Mouse (Mus musculus): ENCODE data around the gene Tmppe.
"Not testable (repeated sequence)": the region's sequence is repeated elsewhere in the genome, so short reads cannot be mapped to it uniquely, and the experiment has no call there.

The Tmppe gene

DNA sequence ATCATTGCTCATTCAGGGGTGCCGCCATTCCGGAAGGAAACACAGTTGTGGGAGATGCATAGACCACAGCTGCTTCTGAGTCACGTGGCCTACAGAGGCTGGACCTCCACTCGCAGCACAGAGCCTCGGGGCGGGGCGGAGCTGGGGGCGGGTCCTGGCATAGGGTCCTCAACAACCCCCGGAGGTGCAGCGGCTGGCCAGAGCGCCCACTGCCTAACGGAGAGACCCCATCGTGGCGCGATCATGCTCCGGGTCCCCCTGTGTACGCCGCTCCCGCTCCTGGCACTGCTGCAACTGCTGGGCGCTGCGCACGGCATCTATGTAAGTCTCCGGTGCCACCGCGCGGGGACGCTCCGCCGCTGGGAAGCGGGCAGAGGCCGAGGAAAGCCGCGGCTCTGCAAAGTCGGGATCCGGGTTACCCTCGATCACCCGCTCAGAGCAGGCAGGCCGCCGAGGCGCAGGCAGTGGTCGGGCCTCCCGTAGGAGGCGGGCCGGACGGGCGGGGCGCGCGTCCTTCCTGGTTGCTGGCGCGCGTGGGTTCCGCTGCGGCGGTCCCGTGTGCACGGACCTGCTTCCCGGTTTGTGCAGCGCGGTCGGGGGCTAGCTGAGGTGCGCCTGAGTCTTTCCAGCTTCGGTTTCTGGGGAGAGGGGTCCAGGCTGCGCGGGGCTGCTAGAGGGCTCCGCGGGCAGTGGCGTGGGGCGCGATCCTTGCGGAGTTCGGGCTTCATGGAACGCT lies at the start of gene Tmppe, which contains the start of gene Glb1:
Gene Tmppe, plus strand, starts transcription at position 157 of the 736 bp plus-strand sequence.
Gene Glb1, plus strand, starts transcription at position 128 of the 736 bp plus-strand sequence.
- DNase-seq = peak; percentile 77

DNA sequence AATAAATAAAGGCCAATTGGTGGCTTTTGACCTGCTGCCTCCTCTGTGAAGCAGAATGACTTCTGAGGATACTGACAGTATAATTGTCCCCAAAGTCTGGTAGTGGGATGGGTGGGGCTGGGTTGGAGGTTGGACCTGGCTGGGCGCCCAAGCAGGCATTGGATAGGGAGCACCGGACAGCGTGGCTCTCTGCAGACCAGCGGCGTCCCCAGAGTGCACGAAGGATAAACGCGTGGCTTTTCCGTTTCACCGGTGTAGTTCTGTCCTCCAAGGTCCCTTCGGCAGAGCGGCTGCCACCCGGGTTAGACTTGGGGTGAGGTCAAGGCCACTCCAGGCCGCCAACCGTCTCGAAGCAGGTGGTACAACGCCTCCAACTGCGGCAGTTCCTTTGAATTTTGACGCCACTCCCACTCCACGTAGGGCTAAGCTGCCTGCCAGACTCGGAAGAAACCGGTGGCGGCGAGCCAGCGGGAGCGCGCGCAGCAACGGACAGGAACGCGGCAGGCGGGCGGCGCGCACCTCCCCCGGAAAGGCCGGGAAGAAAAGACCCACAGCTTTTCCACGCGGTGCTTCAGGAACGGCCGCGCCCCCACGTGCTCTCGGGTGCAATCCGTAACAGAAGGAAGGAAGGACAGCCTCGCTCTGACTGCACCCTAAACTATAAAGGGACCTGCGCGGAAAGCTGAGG lies 33.0 kb upstream of the Tmppe start:
- DNase-seq = peak in 1 of 2 experiments; percentile 34

DNA sequence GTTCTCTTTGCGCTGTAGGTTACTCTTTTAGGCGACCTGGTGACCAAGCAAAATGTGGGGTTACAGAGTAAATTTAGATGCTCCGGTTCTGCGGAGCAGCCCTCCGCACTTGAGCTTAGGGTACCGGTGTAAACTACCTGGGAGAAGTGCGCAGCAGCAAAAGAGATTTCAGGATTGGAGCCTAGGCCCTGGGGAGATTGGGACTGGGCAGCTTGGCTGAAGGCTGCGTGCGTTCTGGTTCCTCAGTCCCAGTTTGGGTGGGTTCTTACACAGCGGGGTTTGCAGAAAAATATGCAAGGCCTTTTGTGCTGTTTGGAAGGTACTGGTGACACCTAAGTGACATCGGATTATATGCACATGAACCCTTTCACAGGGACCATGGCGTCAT lies 32.4 kb upstream of the Tmppe start:
- no peak for DNase-seq

DNA sequence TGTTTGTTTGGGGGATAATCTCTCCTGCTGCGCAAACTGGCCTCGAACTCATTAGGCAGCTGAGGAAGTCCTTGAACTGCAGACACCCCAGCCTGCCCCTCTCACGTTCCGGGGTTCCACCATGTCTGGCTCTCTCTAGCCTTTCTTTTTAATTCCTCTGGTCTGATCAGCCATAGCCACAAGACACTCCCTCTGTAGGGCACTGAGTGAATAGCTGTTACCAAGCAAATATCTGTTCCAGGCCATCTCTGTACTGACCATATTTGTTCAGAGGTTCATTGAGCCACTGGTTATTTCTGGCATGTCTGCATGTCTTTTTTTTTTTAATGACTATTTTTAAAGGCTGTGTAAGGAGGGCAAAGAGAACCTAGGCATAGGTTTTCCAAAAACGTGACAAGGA lies 31.5 kb upstream of the Tmppe start:
- DNase-seq = not testable (repeated sequence)

DNA sequence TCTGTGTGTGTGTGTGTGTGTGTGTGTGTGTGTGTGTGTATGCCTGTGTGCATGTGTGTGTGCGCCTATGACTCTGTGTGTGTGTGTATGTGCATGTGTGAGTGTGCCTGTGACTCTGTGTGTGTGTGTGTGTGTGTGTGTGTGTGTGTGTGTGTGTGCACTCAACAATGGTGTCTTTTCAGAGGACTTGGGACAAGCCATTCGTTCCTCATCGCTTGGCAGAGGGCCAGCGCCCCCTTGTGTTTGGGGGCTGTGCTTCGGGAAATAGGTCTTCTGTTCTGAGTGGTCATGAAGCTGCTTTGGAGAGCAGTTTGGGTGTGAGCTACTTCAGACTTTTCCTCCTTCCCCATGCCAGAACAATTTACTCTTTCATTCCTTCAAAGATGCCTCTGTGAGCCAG lies 29.2 kb upstream of the Tmppe start:
- DNase-seq = not testable (repeated sequence)

DNA sequence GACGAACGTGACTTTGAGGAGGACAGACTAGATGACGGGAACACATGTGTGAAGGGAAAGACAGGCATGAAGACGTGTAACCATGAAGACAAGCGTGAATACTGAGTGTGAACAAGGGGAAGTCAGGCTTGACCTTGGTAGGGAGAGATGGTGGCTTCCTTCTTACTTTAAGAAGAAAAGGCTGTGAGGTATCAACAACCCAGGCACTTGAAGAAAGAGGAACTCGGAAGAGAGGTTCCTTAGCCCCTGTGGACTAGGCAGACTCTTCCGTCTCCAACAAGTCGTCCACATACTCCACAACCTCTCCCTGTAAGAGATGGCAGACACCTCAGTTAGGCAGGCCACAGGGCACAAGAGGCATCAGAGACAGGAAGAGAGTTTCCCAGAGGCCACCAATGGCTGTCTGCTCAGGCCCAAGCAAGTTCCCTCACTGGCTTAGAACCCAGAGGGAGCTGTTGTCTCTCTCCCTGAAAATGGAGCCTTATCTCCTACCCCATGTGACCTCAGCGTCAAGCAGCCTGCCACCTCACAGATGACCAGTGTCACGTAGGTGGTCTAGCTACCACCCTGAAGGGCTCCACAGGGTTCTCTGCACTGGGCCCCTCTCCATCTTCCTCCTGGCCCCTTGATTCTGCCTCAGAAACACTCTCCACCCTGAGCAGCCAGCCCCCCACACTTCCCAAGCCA lies 25.5 kb upstream of the Tmppe start:
- no peak for DNase-seq

DNA sequence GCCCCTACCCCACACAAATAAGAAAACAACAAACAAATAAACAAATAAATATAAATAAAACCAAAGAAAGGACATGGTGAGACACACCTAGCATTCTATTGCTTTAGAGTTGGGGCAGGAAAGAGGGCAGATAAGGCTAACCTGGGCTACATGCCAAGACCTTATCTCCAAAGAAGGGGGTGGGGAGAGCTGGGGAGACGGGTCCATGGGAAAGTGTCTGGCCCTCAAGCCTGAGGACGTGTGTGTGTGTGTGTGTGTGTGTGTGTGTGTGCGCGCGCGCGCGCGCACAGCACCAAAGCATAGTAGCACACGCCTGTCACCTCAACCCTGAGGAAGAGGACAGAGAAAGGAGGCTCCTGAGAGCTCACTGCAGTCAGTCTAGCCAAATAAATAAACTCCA lies 23.7 kb upstream of the Tmppe start:
- no peak for DNase-seq

DNA sequence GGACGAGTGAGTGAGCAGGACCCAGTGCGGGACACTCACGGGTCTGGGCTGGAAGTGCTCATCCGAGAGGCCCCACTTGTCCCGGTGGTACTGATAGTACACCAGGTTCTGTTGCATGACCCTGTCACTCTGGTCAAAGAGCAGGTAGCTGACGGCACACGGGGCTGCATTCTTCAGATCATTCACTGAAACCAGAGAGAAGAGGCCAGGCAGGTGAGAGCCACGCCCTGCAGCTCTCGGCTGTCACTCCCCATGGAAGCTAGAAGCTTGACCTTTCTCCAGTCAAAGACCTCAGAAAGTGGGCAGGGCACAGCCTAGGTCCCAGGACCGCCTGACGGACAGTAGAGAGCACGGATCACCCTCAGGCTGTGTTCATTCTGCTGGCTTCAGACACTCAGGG lies 21.0 kb upstream of the Tmppe start:
- DNase-seq = no peak

DNA sequence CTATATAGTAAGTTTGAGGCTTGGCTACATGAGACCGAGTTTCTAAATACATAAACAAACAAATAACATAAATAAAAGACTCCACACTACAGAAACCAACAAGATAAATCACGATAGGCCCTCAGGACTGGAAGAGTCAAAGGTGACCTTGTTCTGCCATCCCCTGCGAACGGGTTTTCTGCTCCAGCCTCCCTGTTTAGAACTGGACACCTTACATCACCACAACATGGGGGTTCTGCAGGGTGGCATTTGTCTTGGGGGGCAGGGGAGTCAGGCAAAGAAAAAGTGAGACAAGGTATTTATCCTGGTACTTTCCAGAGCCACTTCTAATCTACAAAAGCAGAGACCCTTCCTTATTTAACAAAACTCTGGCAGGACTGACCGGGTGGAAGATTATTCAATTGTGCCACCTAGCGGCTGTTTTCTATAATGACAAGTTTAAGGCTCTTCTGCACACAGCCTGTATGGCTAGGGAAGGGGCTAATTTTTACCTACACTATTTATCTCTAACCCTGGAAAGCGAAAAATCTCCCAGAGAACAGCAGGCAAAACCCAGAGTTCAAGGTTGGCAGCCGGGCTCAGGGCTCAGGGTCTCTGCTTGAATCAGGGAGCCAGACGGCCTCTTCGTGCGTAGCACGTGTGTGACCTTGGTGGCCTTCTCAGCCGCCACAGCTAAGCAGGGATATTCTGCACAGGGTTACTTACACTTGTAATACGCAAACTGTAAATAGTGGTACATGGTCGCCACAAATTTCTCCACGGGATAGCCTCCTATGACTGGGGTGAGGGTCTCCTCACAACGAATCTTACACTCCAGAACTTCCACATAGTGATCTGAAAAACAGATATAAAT lies 19.8 kb upstream of the Tmppe start:
- DNase-seq = no peak

DNA sequence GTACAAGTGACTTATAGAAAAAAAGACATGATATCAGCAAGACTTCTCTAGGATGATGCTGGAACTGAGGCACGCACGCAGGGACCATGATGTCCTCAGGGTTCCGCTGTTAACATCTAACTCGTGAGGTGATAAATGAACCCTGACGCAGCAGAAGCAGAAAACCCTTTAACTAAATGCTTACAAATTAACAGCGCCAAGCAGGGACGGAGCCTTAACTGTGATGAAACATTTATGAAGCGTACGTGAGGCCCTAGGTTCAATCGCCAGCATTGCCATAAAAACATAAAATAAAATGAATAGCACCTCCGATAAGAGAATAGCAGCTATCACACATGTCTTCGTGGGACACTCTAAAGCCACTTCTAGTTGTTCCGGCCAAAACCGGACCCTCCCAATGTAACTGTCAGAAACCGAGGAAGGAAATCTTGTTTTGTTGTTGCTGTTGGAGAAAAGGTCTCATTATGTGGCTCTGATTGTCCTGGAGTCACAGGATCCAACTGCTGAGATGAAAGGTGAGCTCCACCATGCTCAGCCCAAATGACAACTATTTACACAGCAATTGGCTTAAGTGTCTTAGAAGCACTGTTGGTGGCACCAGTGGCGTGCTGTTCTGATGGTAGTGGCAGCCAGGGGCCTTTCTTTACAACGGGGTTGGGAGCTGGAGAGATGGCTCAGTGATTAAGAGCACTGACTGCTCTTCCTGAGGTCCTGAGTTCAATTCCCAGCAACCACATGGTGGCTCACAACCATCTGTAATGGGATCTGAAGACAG lies 17.8 kb upstream of the Tmppe start:
- no peak for DNase-seq

DNA sequence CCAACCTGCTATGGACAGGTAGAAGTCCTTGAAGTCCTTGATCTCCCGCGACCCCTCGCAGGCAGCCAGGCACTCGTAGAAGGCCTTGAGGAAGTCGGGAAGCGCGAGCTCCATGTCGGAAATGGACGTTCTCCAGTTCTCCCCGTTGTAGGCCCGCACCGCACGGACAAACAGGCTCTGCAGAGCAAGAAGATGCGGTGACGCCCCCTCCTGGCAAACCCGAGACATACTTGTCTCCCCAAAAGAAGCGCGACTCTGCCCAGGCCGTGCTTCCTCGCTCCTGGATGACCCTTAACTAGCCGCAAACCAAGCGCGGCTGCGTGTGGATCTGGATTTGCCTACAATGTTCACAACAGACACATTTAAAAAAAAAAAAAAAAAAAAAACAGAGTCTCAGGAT lies 16.2 kb upstream of the Tmppe start:
- DNase-seq = no peak

DNA sequence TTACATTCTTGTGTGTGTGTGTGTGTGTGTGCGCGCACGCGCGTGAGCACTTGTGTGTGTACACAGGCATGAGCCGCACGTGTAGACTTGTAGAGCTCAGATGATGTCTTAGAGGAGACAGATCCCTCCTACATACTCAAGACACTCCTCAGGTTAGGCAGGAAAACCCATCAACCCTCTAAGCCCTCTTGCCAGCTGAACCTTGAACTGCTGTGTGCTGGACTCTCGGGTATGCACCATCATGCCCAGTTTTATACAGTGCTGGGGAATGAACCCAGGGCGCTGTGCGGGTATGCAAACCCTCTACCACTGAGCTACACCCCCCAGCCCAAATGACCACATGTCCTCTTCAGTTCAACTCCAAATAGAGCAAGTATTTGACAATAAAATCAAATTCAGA lies 15.7 kb upstream of the Tmppe start:
- no peak for DNase-seq

DNA sequence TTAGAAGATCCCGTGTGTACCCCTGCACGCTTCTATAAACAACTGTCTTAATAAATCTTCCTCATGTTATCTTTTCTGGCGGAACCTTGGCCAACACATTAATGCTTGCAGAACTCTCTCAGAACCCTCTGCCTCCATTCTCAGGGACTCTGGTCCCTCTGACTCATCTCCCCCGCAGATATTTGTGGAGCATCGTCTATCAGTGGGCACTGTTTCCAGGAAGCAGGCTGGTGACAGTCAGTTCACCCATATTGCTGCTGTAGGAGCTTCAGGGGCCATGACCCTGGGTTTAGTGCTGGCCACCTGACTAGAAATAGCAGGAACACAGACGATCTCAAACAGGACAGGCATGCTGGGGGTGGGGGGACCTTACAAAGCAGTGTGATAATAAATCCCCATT lies 13.8 kb upstream of the Tmppe start:
- DNase-seq = no peak

DNA sequence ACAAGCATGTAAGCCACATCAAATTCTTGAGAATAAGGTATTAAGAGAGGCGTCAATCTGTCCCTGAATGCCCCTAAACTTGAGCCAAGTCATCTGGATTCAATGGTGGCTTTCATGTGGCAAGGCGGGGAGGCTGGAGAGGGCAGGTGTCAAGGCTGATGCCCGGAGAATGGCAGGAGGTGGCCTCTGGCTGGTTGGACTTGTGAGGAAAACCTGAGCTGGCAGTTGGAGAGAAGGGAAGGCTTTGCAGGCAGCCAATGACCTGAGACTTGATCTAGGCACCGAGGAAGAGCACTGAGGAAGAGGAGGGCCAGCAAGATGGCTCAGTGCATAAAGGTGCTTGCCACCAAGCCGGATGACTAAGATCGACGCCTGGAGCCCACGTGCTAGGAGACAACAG lies 12.6 kb upstream of the Tmppe start:
- no peak for DNase-seq

DNA sequence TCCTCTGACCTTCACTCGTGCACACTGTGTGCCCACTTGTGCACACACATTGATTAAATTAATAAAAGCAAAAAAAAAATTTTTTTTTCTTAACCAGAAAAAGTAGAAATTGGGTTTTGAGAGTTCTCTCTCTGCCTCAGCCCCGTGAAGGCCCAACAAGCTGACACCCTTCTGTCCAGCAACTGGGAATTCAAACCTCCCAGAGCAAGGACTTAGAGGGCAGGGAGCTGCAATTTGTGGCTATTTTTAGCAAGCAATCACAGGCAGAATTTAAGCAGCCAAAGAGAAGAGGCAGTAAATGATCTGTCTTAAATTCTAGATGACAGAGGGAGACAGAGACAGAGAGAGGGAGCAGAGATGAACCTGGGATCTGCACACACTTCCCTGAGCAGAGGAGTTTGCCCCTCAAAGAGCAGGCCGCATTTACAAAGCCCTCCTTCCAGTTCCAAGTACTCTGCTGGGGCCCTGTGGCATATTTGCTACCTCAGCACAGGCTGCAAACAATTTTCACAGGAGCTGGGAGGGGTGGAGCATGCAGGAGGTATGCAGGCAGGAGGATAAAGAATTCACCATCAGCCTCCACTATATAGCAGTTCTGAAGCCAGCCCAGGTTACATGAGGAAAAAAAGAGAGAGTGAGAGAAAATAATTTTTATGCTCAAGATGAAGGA lies 12.1 kb upstream of the Tmppe start:
- DNase-seq = no peak

DNA sequence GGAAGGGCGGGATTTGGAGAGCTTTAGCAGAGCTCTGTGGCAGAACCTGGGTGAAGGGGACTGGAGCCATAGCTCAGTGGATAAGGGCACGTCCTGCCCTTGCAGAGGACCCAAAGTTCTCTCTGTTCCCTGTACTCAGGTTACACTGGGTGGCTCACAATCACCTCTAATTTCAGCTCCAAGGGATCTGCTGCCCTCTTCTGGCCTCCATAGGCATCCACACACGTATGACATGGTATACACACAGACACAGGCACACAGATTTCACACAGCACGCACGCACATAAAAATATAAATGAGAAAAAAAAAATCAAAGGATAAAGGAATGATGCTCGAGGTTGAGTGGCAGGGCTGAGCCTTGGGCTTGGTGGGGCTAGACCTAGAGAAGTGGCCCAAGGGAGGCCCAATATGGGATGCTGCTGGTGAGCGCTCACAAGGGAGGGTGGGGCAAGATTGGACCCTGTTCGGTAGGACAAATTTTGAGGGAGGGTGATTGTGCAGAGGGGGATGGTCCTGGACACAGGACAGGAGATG lies 11.5 kb upstream of the Tmppe start:
- no peak for DNase-seq

DNA sequence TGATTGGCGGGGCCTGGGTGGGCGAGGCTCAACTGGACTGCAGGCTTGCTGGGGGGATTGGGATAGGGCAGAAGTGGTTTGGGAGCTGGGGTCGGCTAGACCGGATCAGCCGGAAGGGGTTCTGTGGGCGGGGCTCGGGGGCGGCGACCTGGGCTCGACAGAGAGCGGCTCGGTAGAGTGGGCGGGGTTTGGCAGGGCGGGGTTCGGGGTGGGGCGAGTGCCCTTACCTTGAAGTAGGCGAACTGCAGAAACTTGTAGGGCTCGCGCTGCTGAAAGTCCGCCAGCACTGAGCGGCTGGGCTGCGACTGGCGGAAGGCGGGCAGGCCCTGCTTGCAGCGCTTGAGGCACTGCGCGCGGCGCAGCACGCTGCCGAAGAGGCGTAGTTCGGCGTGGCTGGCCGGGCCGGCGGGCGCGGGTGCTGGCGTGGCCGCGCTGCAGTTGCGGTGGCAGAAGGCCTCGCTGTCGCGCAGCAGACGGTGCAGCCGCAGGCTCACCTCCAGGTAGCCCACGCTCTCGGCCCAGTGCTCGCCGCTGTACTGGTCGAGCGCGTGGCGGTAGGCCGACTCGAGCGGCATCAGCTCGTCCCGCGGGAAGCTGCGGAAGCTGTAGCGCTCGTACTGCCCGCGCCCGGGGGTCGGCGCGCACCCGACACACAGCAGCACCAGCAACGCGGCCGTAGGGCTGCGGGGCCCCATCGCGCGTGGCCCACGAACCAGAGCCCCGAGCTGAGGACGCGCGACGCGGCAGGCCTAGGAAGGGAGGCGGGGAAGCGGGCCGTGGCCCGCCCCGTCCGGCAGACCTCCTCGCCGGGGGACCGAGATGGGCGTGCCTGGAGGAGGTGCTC lies 10.8 kb upstream of the Tmppe start, which contains the start of gene Crtap:
Gene Crtap, minus strand, starts transcription at position 771 of the 844 bp plus-strand sequence.
- DNase-seq = peak; percentile 52 to 68

DNA sequence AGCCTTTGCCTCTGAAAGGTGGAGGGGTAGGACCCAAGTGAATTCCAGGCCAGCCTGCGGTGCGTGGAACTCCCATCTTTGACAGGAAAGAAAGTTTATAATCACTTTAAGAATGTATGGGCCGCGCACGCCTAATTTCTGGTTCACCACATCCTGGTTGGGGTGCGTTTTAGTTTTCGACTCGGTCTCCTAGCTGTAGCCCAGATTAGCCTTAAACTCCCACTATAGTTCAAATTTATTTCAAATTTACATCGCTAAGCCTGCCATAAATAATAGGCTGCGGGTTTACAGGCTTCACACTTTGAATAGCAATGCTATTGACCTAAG lies 10.2 kb upstream of the Tmppe start:
- no peak for DNase-seq

DNA sequence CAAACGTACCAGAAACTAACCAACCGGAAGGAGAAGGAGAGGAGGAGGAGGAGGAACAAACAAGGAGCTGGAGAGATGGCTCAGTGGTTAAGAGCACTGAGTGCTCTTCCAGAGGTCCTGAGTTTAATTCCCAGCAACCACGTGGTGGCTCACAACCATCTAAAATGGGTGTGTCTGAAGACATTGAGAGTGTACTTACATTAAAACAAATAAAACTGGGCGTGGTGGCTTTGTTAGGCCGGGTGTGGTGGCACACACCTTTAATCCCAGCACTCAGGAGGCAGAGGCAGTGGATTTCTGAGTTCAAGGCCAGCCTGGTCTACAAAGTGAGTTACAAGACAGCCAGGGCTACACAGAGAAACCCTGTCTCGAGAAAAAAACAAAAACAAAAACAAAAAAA lies 6.8 kb upstream of the Tmppe start:
- not testable (repeated sequence) for DNase-seq

DNA sequence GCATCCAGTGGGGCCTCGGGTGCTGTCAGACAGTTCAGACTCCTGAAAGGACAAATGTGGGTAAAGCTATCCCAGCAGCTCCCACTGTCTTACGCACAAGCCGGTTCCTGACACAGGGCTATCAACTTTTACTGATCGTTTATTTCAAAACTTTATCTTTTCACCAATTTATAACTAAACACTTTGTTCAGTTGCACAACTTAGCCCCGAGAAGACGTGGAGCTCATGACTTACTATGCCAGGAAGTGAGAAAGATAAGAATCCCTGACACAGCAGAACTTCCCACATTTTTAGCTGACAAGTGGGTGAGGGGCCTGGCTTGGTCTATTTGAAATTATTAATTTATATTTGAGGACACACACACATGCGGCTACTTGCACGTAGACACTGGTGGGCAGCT lies 6.2 kb upstream of the Tmppe start:
- DNase-seq = no peak
